Mouse (Mus musculus): ENCODE data around the gene Crisp4. TPM values are rescaled to one million over a fixed set of nuclear protein-coding genes. Genes with fewer than 3 reads are reported as not detected.

Crisp4 gene
- not detected in 2 replicates for polyA plus RNA-seq (2012; rRNA removed)

DNA sequence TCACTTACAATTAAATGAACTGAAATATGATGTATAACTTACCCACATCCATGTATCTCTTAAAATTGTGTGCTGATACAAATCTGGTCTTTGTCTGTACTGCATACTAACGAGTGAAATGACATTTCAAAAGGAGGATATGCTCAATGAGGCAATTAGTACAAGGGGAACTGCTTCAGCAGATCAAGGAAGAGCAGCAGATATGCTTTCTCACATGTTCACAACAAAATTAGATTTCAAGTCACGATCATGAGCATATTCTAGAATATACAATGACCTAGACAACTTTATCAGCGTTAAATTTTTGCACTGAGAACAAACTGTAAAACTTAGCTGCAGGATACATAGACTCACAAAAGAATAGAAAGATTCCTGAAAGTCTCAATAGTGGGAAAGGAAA is at the start of gene Crisp4:
Crisp4 (minus strand) TSS at position 101 of the 400 bp plus-strand sequence.

Other genes starting within 250 kb of the Crisp4 start
- gene Defb18, start 91.5 kb upstream of the Crisp4 start, polyA plus RNA-seq (2012; rRNA removed), result not detected in 2 replicates
- not detected in 2 replicates for gene Defb41, start 119.2 kb upstream of the Crisp4 start, polyA plus RNA-seq (2012; rRNA removed)

Measured in liver, embryonic 18 days (tissue).